Mouse (Mus musculus): ENCODE results near the gene Ctdnep1.

Gene Ctdnep1

GRCm38 (mm10) chr11:69981141-69981762 lies at the start of gene Ctdnep1:
Ctdnep1 (plus strand) TSS chr11:69981156.
- no peak for DNase-seq (ENCODE audit: low read depth)

- DNase-seq (ENCODE audit: low read depth): no peak
Observed at GRCm38 (mm10) chr11:69931769-69932168, 49.2 kb upstream of the Ctdnep1 start.

GRCm38 (mm10) chr11:69932254-69932653 lies 48.7 kb upstream of the Ctdnep1 start:
- no peak for DNase-seq (ENCODE audit: low read depth)

GRCm38 (mm10) chr11:69933066-69933465 lies 47.9 kb upstream of the Ctdnep1 start:
- no peak for DNase-seq (ENCODE audit: low read depth)

- peak; percentile 34 for DNase-seq (ENCODE audit: low read depth)
Observed at GRCm38 (mm10) chr11:69934169-69934568, 46.8 kb upstream of the Ctdnep1 start.

- no peak for DNase-seq (ENCODE audit: low read depth)
Observed at GRCm38 (mm10) chr11:69934681-69935080, 46.3 kb upstream of the Ctdnep1 start.

- no peak for DNase-seq (ENCODE audit: low read depth)
Observed at GRCm38 (mm10) chr11:69935137-69935879, 45.6 kb upstream of the Ctdnep1 start, which contains the start of gene Ybx2. Ybx2 (plus strand) TSS chr11:69935796.

- no peak for DNase-seq (ENCODE audit: low read depth)
Observed at GRCm38 (mm10) chr11:69936156-69936555, 44.8 kb upstream of the Ctdnep1 start.

- no peak for DNase-seq (ENCODE audit: low read depth)
Observed at GRCm38 (mm10) chr11:69936714-69937347, 44.1 kb upstream of the Ctdnep1 start.

- no peak for DNase-seq (ENCODE audit: low read depth)
Observed at GRCm38 (mm10) chr11:69937385-69937784, 43.6 kb upstream of the Ctdnep1 start.

GRCm38 (mm10) chr11:69937834-69938233 lies 43.1 kb upstream of the Ctdnep1 start:
- no peak for DNase-seq (ENCODE audit: low read depth)

- no peak for DNase-seq (ENCODE audit: low read depth)
Observed at GRCm38 (mm10) chr11:69938401-69938979, 42.5 kb upstream of the Ctdnep1 start.

- DNase-seq (ENCODE audit: low read depth): no peak
Observed at GRCm38 (mm10) chr11:69939181-69939580, 41.8 kb upstream of the Ctdnep1 start.

- DNase-seq (ENCODE audit: low read depth): no peak
Observed at GRCm38 (mm10) chr11:69939731-69940130, 41.2 kb upstream of the Ctdnep1 start.

- no peak for DNase-seq (ENCODE audit: low read depth)
Observed at GRCm38 (mm10) chr11:69940962-69941361, 40.0 kb upstream of the Ctdnep1 start.

GRCm38 (mm10) chr11:69945216-69945615 lies 35.7 kb upstream of the Ctdnep1 start:
- no peak for DNase-seq (ENCODE audit: low read depth)

- DNase-seq (ENCODE audit: low read depth): no peak
Observed at GRCm38 (mm10) chr11:69945997-69946891, 34.7 kb upstream of the Ctdnep1 start.

- DNase-seq (ENCODE audit: low read depth): no peak
Observed at GRCm38 (mm10) chr11:69947337-69948065, 33.5 kb upstream of the Ctdnep1 start.

- no peak for DNase-seq (ENCODE audit: low read depth)
Observed at GRCm38 (mm10) chr11:69948066-69948762, 32.7 kb upstream of the Ctdnep1 start, which contains the start of gene Slc2a4. Slc2a4 (minus strand) TSS chr11:69948188.

- peak; percentile 38 for DNase-seq (ENCODE audit: low read depth)
Observed at GRCm38 (mm10) chr11:69948763-69949150, 32.2 kb upstream of the Ctdnep1 start.

Measured in fibroblast of lung, adult 2 months (primary cell).